Mouse (Mus musculus) stomach, postnatal 0 days (tissue): ENCODE data around the gene Gpr107. TPM values are rescaled to one million over a fixed set of nuclear protein-coding genes. Genes with fewer than 3 reads are reported as not detected.

Experiments used
- ATAC-seq: fragments of 200-750 bp; cut with Nextera tagmentation; 2 replicates; pipeline ENCODE4 v1.8.0; 2017; ENCODE audit not compliant: low FRiP score, low TSS enrichment
- DNase-seq: peaks from one replicate; pipeline ENCODE4 v3.0.0-alpha.2; 2016; ENCODE audit warnings: low spot score
- H3K27ac ChIP-seq: fragments of 300-500 bp; sonication (generic); replicated peaks from 2 replicates; pipeline ENCODE4 v1.5.1; 2014; ENCODE audit warnings: mild to moderate bottlenecking, control low read depth
- H3K27me3 ChIP-seq: fragments of 300-500 bp; sonication (generic); 2 replicates; pipeline ENCODE4 v1.6.1; 2014; ENCODE audit warnings: low read length; ENCODE audit not compliant: control insufficient read depth, insufficient read depth
- H3K36me3 ChIP-seq: fragments of 300-500 bp; sonication (generic); 2 replicates; pipeline ENCODE4 v1.6.1; 2014; ENCODE audit warnings: low read length, mixed read lengths; ENCODE audit not compliant: control insufficient read depth, insufficient read depth
- H3K4me1 ChIP-seq: fragments of 300-500 bp; sonication (generic); replicated peaks from 2 replicates; pipeline ENCODE4 v1.6.1; 2014; ENCODE audit warnings: antibody characterized with exemption; ENCODE audit not compliant: control insufficient read depth, insufficient read depth
- H3K4me2 ChIP-seq: fragments of 300-500 bp; sonication (generic); replicated peaks from 2 replicates; pipeline ENCODE4 v1.6.1; 2014; ENCODE audit warnings: low read depth, mild to moderate bottlenecking, control low read depth, moderate library complexity
- H3K4me3 ChIP-seq: fragments of 300-500 bp; sonication (generic); 2 replicates; pipeline ENCODE4 v1.5.1; 2014; ENCODE audit warnings: low read depth, low read length, control low read depth
- H3K9ac ChIP-seq: fragments of 300-500 bp; sonication (generic); 2 replicates; pipeline ENCODE4 v1.6.1; 2014; ENCODE audit warnings: mild to moderate bottlenecking, low read length, control low read depth, mixed read lengths
- H3K9me3 ChIP-seq: fragments of 300-500 bp; sonication (generic); 2 replicates; pipeline ENCODE4 v1.6.1; 2016; ENCODE audit warnings: low read length; ENCODE audit not compliant: control insufficient read depth
- CTCF ChIP-seq: IDR thresholded peaks from 2 replicates; pipeline ENCODE4 v1.5.1; 2016; ENCODE audit warnings: antibody characterized with exemption, low read depth, mild to moderate bottlenecking, moderate library complexity
- EP300 ChIP-seq: optimal IDR thresholded peaks from 2 replicates; pipeline ENCODE3; 2016; ENCODE audit warnings: antibody characterized with exemption
- WGBS: fragments of 180-500 bp; shearing (Covaris S2); extraction: QIAGEN DNeasy Blood & Tissue Kit; methylation state at CpG from one replicate; pipeline ENCODE4 v1.1.7; 2014; 5-methylcytosine and 5-hydroxymethylcytosine counted together
- polyA plus RNA-seq: library from polyadenylated mRNA; unstranded; fragments of >200 nt; fragmentation: Nextera tagmentation; extraction: Ambion mirVana; gene quantifications from 2 replicates; pipeline ENCODE4 v1.2.1, GENCODE M21; 2015

The Gpr107 gene
- polyA plus RNA-seq, 1 experiment from 2014 or later = 23.7 TPM

DNA sequence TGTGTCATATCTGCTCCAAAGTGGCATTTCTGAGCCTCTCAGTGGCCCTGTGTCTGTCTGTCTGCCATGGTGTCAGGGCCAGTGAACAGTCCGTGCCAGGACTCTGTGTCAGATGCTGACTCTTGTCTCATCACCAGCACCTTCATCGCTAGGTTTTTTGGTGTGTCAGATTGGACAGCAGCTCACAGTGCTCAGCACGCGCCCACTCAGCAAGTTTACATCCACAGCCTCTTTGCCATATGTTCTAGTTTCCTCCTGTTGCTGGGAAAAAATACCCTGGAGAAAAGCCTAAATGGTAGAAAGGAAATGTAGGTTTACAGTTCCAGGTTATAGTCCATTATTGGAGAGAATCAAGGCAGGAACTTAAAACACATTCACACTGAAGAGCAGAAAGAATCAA lies 46.5 kb downstream of the Gpr107 start:
- Histone ChIP-seq H3K27me3 (no peaks in the 10 kb centered on the region), H3K9me3 (no peaks in the 10 kb centered on the region), H3K27ac (no peak overlapping the region), H3K4me2 (no peak overlapping the region), H3K4me3 (no peak overlapping the region), H3K36me3 (peaks cover 21% of the 10 kb centered on the region; the same call in 1 of the 2 replicates), H3K4me1 (no peaks in the 10 kb centered on the region), H3K9ac (no peak overlapping the region)
- 93% methylated on average over 4 of the region's 4 CpGs for WGBS
- TF ChIP-seq EP300 = no peak
- TF ChIP-seq CTCF = no peak
- ATAC-seq = no peak
- no peak for DNase-seq

GRCm38 (mm10) chr2:31200051-31200450 lies 47.9 kb downstream of the Gpr107 start:
- Histone ChIP-seq H3K27me3 (no peaks in the 10 kb centered on the region), H3K27ac (no peak overlapping the region), H3K4me2 (no peak overlapping the region), H3K4me1 (no peaks in the 10 kb centered on the region), H3K4me3 (no peak overlapping the region), H3K9me3 (no peaks in the 10 kb centered on the region), H3K36me3 (peaks cover 21% of the 10 kb centered on the region; the same call in 1 of the 2 replicates), H3K9ac (no peak overlapping the region)
- WGBS = 93% methylated on average over 2 of the region's 2 CpGs
- ATAC-seq (no peak), DNase-seq (no peak)
- TF ChIP-seq EP300 = no peak
- no peak for TF ChIP-seq CTCF

DNA sequence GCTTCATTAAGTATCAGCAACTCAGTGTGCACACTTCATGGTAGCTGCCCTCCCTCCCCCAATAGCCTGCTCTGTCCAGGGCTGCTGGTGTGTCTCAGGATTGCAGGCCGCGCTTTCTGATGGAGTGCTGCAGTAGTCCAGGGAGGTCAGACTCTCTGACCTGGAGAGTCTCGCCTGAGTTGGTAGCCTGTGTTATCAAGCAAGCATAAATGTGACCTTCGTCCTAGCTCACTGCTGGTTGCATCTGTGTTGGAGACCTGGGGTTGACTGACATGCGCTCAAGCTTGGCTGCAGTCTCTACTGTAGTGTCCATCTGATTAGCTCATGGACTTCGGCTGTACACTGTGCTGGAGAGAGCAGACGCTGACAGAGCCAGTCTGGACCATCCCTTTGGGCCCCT lies 49.7 kb downstream of the Gpr107 start:
- DNase-seq (no peak), ATAC-seq (no peak)
- Histone ChIP-seq H3K4me2 (no peak overlapping the region), H3K27ac (no peak overlapping the region), H3K9ac (no peak overlapping the region), H3K4me3 (no peak overlapping the region), H3K27me3 (no peaks in the 10 kb centered on the region), H3K4me1 (no peaks in the 10 kb centered on the region), H3K9me3 (no peaks in the 10 kb centered on the region), H3K36me3 (peaks cover 9% of the 10 kb centered on the region; the same call in 1 of the 2 replicates)
- TF ChIP-seq CTCF (no peak), EP300 (no peak)
- WGBS = 76% methylated on average over 7 of the region's 7 CpGs

GRCm38 (mm10) chr2:31202357-31202756 lies 50.2 kb downstream of the Gpr107 start:
- no peak for TF ChIP-seq EP300
- no peak for TF ChIP-seq CTCF
- DNase-seq (no peak), ATAC-seq (no peak)
- H3K36me3 ChIP-seq = peaks cover 9% of the 10 kb centered on the region; the same call in 1 of the 2 replicates
- no peaks in the 10 kb centered on the region for H3K9me3 ChIP-seq
- H3K27me3 ChIP-seq = no peaks in the 10 kb centered on the region
- H3K9ac ChIP-seq = no peak overlapping the region
- H3K27ac ChIP-seq = no peak overlapping the region
- H3K4me3 ChIP-seq = no peak overlapping the region
- 43% methylated on average over 3 of the region's 3 CpGs for WGBS
- no peak overlapping the region for H3K4me2 ChIP-seq
- no peaks in the 10 kb centered on the region for H3K4me1 ChIP-seq

DNA sequence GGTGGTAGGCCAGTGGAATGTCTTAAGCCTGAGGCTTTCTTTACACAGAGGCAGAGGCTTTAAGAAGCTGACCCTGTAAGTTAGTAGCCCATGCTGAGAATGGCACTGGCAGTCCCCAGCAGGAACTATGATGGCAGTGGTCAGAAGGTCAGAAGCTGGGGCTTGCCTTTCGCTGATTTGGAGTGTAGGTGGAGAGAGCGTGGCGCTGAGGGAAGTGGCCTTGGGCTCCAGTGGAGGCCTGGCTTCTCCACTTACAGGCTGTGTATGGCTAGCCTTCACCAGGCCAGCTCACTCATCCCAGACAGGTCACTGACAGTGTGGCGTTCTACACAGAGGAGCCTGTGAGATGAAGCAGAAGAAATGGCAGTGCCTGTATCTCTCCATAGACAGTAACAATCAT lies 50.8 kb downstream of the Gpr107 start:
- no peak overlapping the region for H3K4me2 ChIP-seq
- TF ChIP-seq CTCF (no peak), EP300 (no peak)
- peaks cover 7% of the 10 kb centered on the region; the same call in 1 of the 2 replicates for H3K36me3 ChIP-seq
- no peak overlapping the region for H3K4me3 ChIP-seq
- no peak overlapping the region for H3K27ac ChIP-seq
- no peak overlapping the region for H3K9ac ChIP-seq
- no peaks in the 10 kb centered on the region for H3K27me3 ChIP-seq
- no peaks in the 10 kb centered on the region for H3K9me3 ChIP-seq
- WGBS = 91% methylated on average over 4 of the region's 4 CpGs
- no peaks in the 10 kb centered on the region for H3K4me1 ChIP-seq
- DNase-seq (no peak), ATAC-seq (no peak)

- Histone ChIP-seq H3K9ac (no peak overlapping the region), H3K4me1 (no peaks in the 10 kb centered on the region), H3K27ac (no peak overlapping the region), H3K36me3 (peaks cover 19% of the 10 kb centered on the region), H3K4me2 (no peak overlapping the region), H3K9me3 (no peaks in the 10 kb centered on the region), H3K27me3 (no peaks in the 10 kb centered on the region), H3K4me3 (no peak overlapping the region)
- TF ChIP-seq EP300 (no peak), CTCF (no peak)
- ATAC-seq = no peak
- no peak for DNase-seq
- WGBS = 82% methylated on average over 5 of the region's 5 CpGs
Measured at GRCm38 (mm10) chr2:31204677-31205076, 52.6 kb downstream of the Gpr107 start.
